Mouse (Mus musculus): Measurements from ENCODE around the gene Ralgds. TPM values are rescaled to one million over a fixed set of nuclear protein-coding genes. Genes with fewer than 3 reads are reported as not detected.

The Ralgds gene
- polyA plus RNA-seq, 1 experiment, result 24.2 TPM

GRCm38 (mm10) chr2:28483861-28484260 lies 29.1 kb upstream of the Ralgds start:
- Histone ChIP-seq H3K4me3 (no peak overlapping the region), H3K27me3 (ENCODE audit: control insufficient read depth, insufficient read depth, insufficient read length) (peaks cover 23% of the 10 kb centered on the region), H3K79me2 (ENCODE audit: control insufficient read depth, insufficient read depth) (no peaks in the 10 kb centered on the region), H3ac (ENCODE audit: control insufficient read depth, insufficient read length) (no peak overlapping the region), H3K36me3 (ENCODE audit: control insufficient read depth, insufficient read depth) (no peaks in the 10 kb centered on the region), H3K4me2 (ENCODE audit: low read depth) (no peak overlapping the region)
- TF ChIP-seq REST (IDR thresholded peaks at IDR 0.05; ENCODE audit: insufficient read depth, insufficient read length) (no peak), MYOD1 (IDR thresholded peaks at IDR 0.05; ENCODE audit: control insufficient read depth in 1 of 3, insufficient read length in 2 of 3, low read depth in 2 of 3) (no peak), MAX (IDR thresholded peaks at IDR 0.05; ENCODE audit: low read depth) (no peak), POLR2AphosphoS2 (IDR thresholded peaks at IDR 0.05; ENCODE audit: insufficient read length, low read depth) (no peak), TCF3 (IDR thresholded peaks at IDR 0.05; ENCODE audit: insufficient read length, low read depth) (no peak), MYOG (IDR thresholded peaks at IDR 0.05; ENCODE audit: control insufficient read depth in 1 of 3, insufficient read depth in 1 of 3, insufficient read length in 2 of 3, low read depth in 2 of 3) (no peak), SRF (IDR thresholded peaks at IDR 0.05; ENCODE audit: control insufficient read depth, insufficient read length, low read depth) (no peak), CEBPB (IDR thresholded peaks at IDR 0.05; ENCODE audit: insufficient read depth, poor library complexity, severe bottlenecking) (no peak), E2F4 (IDR thresholded peaks at IDR 0.05; ENCODE audit: insufficient read depth) (no peak), TCF12 (IDR thresholded peaks at IDR 0.05; ENCODE audit: insufficient read depth, poor library complexity, severe bottlenecking) (no peak), USF1 (IDR thresholded peaks at IDR 0.05; ENCODE audit: low read depth) (no peak), POLR2A (IDR thresholded peaks at IDR 0.05; ENCODE audit: insufficient read length, low read depth) (no peak)

GRCm38 (mm10) chr2:28494521-28494920 lies 18.4 kb upstream of the Ralgds start:
- H3K4me3 ChIP-seq, result no peak overlapping the region
- no peaks in the 10 kb centered on the region for H3K27me3 ChIP-seq (ENCODE audit: control insufficient read depth, insufficient read depth, insufficient read length)
- no peak overlapping the region for H3K4me2 ChIP-seq (ENCODE audit: low read depth)
- H3ac ChIP-seq (ENCODE audit: control insufficient read depth, insufficient read length), result no peak overlapping the region
- no peaks in the 10 kb centered on the region for H3K36me3 ChIP-seq (ENCODE audit: control insufficient read depth, insufficient read depth)
- TF ChIP-seq MYOG (IDR thresholded peaks at IDR 0.05; ENCODE audit: control insufficient read depth in 1 of 3, insufficient read depth in 1 of 3, insufficient read length in 2 of 3, low read depth in 2 of 3), result no peak
- TF ChIP-seq MYOD1 (IDR thresholded peaks at IDR 0.05; ENCODE audit: control insufficient read depth in 1 of 3, insufficient read length in 2 of 3, low read depth in 2 of 3), result no peak
- TF ChIP-seq E2F4 (IDR thresholded peaks at IDR 0.05; ENCODE audit: insufficient read depth), result no peak
- no peak for TF ChIP-seq REST (IDR thresholded peaks at IDR 0.05; ENCODE audit: insufficient read depth, insufficient read length)
- TF ChIP-seq SRF (IDR thresholded peaks at IDR 0.05; ENCODE audit: control insufficient read depth, insufficient read length, low read depth), result no peak
- TF ChIP-seq USF1 (IDR thresholded peaks at IDR 0.05; ENCODE audit: low read depth), result no peak
- no peak for TF ChIP-seq CEBPB (IDR thresholded peaks at IDR 0.05; ENCODE audit: insufficient read depth, poor library complexity, severe bottlenecking)
- TF ChIP-seq TCF3 (IDR thresholded peaks at IDR 0.05; ENCODE audit: insufficient read length, low read depth), result no peak
- no peak for TF ChIP-seq TCF12 (IDR thresholded peaks at IDR 0.05; ENCODE audit: insufficient read depth, poor library complexity, severe bottlenecking)
- no peak for TF ChIP-seq POLR2A (IDR thresholded peaks at IDR 0.05; ENCODE audit: insufficient read length, low read depth)
- H3K79me2 ChIP-seq (ENCODE audit: control insufficient read depth, insufficient read depth), result no peaks in the 10 kb centered on the region

- no peaks in the 10 kb centered on the region for H3K36me3 ChIP-seq (ENCODE audit: control insufficient read depth, insufficient read depth)
- no peaks in the 10 kb centered on the region for H3K79me2 ChIP-seq (ENCODE audit: control insufficient read depth, insufficient read depth)
- no peaks in the 10 kb centered on the region for H3K27me3 ChIP-seq (ENCODE audit: control insufficient read depth, insufficient read depth, insufficient read length)
- no peak for TF ChIP-seq CEBPB (IDR thresholded peaks at IDR 0.05; ENCODE audit: insufficient read depth, poor library complexity, severe bottlenecking)
- TF ChIP-seq TCF12 (IDR thresholded peaks at IDR 0.05; ENCODE audit: insufficient read depth, poor library complexity, severe bottlenecking), result no peak
- no peak overlapping the region for H3ac ChIP-seq (ENCODE audit: control insufficient read depth, insufficient read length)
- peak overlapping the region; percentile 55 for H3K4me2 ChIP-seq (ENCODE audit: low read depth)
- H3K4me3 ChIP-seq, result no peak overlapping the region
These were observed 17.6 kb upstream of the Ralgds start for GRCm38 (mm10) chr2:28495207-28495756.

GRCm38 (mm10) chr2:28495801-28496595 lies 16.9 kb upstream of the Ralgds start:
- Histone ChIP-seq H3K79me2 (ENCODE audit: control insufficient read depth, insufficient read depth) (no peaks in the 10 kb centered on the region), H3K27me3 (ENCODE audit: control insufficient read depth, insufficient read depth, insufficient read length) (no peaks in the 10 kb centered on the region), H3K4me3 (no peak overlapping the region), H3ac (ENCODE audit: control insufficient read depth, insufficient read length) (no peak overlapping the region), H3K4me2 (ENCODE audit: low read depth) (peak overlapping the region; percentile 55), H3K36me3 (ENCODE audit: control insufficient read depth, insufficient read depth) (no peaks in the 10 kb centered on the region)
- TF ChIP-seq CEBPB (IDR thresholded peaks at IDR 0.05; ENCODE audit: insufficient read depth, poor library complexity, severe bottlenecking), result no peak
- no peak for TF ChIP-seq REST (IDR thresholded peaks at IDR 0.05; ENCODE audit: insufficient read depth, insufficient read length)
- no peak for TF ChIP-seq POLR2AphosphoS2 (IDR thresholded peaks at IDR 0.05; ENCODE audit: insufficient read length, low read depth)
- TF ChIP-seq POLR2A (IDR thresholded peaks at IDR 0.05; ENCODE audit: insufficient read length, low read depth), result no peak
- TF ChIP-seq MYOD1 (IDR thresholded peaks at IDR 0.05; ENCODE audit: control insufficient read depth in 1 of 3, insufficient read length in 2 of 3, low read depth in 2 of 3), result no peak
- no peak for TF ChIP-seq E2F4 (IDR thresholded peaks at IDR 0.05; ENCODE audit: insufficient read depth)
- no peak for TF ChIP-seq MAX (IDR thresholded peaks at IDR 0.05; ENCODE audit: low read depth)
- TF ChIP-seq TCF3 (IDR thresholded peaks at IDR 0.05; ENCODE audit: insufficient read length, low read depth), result no peak
- no peak for TF ChIP-seq MYOG (IDR thresholded peaks at IDR 0.05; ENCODE audit: control insufficient read depth in 1 of 3, insufficient read depth in 1 of 3, insufficient read length in 2 of 3, low read depth in 2 of 3)
- TF ChIP-seq TCF12 (IDR thresholded peaks at IDR 0.05; ENCODE audit: insufficient read depth, poor library complexity, severe bottlenecking), result no peak
- no peak for TF ChIP-seq SRF (IDR thresholded peaks at IDR 0.05; ENCODE audit: control insufficient read depth, insufficient read length, low read depth)
- TF ChIP-seq USF1 (IDR thresholded peaks at IDR 0.05; ENCODE audit: low read depth), result no peak

All from myocyte (in vitro differentiated cells).